Mouse (Mus musculus): ENCODE measurements at regions not wholly inside any gene's neighbourhood (a gene's known extent, or its start where the extent isn't known, plus 50 kb on each side); places are given as distances from the start of the nearest gene placed in this dataset.

DNA sequence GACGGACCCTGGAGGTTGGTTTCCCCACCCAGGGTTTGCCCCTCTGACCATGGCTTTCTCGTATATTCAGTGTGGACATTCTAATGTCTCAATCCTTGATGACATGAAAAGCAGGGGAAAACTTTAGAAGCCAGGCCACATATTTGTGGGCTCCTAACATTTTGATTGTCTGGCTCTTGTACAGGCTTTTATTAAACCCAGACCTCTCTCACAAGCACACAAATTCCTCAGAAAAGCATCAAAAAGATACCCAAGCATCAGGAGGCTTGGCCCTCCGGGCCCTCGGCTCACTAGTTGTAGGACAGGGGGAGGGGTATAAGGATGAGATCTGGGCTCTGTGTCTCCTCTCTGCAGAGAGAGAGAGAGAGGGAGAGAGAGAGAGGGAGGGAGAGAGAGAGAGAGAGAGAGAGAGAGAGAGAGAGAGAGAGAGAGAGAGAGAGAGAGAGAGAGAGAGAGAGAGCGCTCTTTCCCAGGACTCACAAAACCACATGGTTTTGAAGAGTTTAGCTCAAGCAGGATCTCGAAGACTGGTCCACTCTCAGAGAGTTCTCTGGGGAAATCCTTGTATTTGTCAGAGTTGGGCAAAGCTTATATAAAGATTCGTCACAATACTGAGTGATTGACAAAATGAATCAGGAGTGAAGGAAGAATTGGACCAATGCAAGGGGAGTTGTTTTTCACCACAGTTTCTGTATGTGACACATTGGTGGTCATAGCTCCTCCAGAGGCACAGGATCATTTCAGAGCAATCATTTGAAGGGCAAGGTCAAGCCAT, 167.2 kb upstream of the Cxcl12 start:
- no peak for DNase-seq (ENCODE audit: low spot score)

DNA sequence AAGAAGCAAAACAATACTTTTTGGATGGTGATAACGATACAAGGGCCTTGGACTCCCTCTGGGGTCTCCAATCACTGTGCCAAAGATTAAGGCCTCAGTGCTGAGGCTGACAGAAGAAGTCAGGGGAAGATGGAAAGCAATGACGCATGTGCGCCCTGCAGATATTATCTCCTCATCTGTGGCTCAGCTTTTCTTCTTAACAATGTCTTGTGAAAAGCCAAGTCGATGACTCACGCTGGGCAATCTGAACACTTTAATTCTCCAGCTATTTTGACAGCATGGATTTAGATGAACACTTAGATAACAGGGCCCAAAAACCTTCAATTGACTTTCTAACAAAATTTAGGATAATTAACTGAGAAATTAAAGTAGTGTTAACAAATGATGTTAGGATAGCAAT, 155.7 kb upstream of the Cxcl12 start:
- no peak for DNase-seq (ENCODE audit: low spot score)

DNA sequence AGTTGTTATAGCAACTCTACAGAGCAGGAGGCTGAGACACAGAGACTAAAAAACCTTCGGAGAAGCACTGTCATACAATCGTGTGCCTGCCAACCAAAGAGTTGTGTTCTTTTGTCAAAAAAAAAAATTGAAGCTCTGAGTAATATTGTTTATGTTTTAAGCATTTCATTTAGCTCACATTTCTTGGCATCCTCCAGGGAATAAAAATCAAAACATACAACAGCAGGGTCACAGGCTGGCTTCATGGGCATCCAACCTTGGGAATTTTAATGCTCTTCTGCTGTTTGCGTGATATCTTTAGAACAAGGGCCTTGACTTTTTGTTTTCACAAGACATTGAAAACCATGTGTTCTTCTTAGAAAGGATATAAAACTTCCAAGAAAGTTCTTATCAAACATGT, 152.9 kb upstream of the Cxcl12 start:
- no peak for DNase-seq (ENCODE audit: low spot score)

DNA sequence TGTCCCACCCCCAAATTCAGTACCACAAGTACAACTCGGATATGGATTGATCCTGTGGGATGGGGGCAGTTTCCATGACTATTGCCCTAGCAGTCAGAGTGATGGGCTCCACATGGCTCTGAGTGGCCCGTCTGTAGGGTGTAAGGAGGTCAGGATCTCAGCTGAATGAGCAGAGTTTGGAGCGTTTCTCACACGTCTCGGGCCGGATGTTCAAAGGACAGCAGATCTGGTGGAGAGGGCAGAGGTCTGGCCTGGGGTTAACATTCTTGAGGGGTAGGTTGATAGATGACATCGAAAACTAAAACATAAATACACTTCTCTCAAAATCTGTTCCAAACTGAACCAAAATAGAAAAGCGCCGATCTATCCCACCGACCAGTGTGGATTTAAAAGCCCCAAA, 146.5 kb upstream of the Cxcl12 start:
- no peak for DNase-seq (ENCODE audit: low spot score)

DNA sequence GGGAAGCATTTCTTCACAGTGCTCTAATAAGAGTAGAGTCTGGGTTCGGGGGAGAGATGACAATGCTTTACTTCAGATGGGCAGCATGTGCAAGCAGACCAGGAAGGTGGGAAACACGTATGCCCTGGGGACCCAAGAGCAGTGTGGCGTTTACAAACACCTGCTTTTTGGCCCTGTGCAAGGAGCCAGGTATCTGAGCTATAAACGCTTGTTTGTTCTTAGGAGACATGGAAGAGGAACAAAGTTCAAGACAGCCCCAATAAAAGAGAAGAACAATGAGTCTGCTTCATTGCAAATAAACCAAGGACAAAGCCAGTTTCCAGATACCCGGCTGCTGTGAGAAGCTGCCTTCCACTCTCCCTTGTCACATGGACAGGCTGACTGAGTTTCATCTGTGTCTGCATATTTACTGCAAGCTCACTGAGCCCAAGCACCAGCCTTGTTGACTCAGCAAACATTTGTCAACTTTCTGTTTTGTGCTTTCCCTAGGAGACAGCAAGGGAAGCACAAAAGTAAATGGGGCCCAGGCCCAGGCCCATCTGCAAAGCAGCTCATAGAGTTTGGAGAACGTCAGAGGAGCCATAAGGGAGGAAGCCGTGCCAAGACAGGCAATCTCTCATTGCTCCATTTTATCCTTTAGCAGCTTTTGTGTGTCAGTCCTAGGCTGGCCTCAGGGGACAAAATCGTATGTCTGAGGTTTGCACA, 136.1 kb upstream of the Cxcl12 start:
- no peak for DNase-seq (ENCODE audit: low spot score)

DNA sequence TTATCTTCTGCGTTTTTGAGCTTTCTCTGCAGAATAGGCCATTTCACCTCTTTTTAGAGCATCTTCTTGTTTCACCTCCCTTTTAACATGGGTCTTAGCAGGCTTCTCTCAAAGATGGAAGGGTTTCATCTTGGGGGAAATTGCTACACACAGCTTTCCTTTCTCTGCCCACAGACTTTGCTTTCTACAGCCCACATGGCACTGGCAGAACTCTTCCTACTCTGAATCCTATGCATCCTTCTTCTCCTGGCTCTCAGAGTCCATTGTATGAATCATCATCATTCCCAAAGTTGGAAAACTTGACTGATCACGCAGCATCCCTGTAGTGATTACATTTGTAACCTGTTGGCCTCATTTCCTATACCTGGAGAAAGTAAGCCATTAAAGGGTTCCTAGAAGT, 124.6 kb upstream of the Cxcl12 start:
- DNase-seq (ENCODE audit: low spot score), result no peak

DNA sequence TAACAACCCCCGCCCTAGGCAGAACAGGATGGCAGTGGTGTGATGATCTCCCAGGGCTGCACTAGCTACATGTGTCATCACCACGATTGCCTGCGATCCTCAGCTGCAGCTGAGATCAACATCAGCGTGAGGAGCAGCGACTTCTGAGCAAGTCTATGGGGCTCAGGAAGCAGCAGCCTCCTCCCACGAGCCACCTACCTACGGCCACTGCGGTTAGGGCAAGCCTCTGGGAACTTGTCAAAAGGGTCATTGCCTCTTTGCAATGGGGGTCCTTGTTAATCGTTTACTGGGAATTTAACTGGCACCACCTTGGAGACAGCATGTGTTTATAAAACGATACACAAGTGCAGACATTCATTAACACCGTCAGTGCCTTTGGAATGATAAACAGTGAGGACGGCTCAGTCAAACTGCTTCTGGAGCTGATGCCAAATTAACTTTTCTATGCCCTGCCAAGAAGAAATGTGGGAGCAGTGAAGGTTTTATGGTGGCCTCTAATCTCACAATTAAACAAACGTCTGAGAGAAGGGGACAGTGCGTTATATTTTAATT, 118.8 kb upstream of the Cxcl12 start:
- DNase-seq (ENCODE audit: low spot score), result no peak

DNA sequence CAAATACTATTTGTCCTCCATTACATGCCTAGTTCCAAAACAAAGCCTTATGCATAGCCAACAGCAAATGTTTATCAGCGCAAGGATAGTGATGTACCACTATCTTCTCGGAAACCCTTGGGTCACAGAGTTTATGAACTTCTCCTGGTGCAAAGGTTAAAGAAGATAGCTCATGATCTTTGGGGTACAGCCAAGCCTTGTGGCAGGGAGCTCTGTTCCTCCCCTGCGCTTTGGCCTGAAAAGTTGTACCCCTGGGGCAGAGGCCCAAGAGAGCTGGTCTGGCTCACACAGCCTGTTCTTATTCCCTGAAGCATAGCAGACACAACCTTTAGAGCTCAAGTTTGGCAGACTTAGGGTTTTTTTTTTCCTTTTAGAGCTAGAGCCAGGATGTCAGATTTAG, 107.6 kb upstream of the Cxcl12 start:
- DNase-seq (ENCODE audit: low spot score), result no peak

DNA sequence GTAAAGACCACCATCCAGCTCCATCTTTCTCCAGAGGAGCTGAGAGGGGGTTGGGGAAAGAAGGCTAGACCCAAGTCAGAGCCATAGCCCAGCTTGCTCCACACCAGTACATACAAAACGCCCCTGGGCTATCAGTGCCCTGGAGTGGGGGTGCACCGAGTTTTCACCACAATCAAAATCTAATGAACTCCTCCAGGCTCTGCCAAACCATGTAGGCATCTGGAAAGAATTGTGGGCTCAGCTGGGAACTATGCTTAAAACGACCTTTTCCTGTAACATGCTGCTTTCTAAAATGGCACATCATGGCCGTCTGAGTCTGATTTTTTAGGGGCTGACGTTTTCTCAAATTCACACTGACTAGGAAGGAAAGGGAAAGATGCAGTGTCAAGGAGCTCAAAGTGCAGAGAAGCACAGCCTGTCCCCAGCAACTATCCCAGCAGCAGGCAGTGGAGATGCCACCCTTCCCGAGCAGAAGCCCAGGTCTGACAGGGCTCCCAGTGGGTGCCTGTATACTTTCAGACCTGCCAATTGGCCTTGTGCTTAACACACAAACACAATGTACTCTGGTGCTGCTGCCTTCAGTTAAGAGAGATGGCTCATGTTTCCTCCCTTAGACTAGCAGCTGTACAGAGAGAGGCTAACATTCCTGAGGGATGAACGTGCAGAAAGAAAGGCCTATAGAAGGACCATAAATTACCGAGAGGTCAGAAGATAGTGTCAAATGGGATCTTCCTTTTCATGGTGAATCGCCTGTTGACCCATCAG, 100.6 kb upstream of the Cxcl12 start:
- no peak for DNase-seq (ENCODE audit: low spot score)

DNA sequence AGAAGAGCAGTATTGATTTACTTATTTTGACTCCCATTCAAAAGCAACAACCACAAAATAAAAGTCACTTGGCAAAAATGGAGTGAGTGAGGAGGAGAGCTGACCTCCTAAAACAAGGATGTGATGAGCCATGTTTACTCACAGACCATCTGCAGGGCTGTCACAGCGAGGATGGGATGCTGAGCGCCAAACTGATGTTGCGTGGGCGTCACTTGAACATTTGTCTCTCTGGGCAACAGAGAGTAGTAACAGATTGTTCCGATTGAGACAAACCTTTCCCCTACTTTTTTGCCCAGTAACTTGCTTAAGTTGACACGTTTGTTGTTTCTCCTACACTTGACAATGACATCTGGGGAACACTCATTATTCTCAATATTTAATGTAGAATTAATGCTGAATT, 97.0 kb upstream of the Cxcl12 start:
- DNase-seq (ENCODE audit: low spot score), result no peak

DNA sequence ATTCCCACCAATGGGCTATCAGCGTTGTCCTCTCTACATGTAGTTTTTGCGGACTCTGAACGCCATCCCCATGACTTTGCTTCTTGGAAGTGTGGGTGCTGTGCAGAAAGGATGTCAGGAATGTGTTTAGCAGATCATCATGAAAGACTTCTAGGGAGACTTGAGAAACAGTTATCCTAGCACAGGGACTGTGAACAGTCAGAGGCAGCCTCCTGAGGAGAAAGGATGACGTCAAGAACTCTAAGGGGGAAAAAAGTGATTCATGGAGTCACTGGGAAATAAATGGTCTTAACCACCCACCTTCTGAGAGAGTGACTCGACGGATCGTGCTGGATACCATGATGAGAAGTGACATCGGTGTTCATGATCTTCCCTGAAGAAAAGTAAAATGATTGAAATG, 96.5 kb upstream of the Cxcl12 start:
- DNase-seq (ENCODE audit: low spot score), result no peak

DNA sequence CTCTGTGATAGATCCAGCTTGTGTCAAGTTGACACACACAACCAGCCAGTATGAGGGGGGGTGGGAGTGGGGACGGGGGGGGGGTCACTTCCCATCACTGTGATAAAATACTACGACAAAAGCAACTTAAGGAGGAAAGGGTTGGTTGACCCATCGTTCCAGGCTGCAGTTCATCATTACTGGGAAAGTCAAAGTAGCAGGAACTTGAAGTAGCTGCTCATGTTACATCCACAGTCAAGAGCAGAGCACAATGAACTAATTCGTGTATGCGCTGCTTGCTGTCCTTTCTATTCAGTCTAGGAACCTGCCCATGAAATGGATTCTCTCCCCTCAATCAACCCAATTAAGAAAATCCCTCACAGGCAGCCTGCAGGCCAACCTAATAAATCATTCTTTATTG, 88.8 kb upstream of the Cxcl12 start:
- no peak for DNase-seq (ENCODE audit: low spot score)

DNA sequence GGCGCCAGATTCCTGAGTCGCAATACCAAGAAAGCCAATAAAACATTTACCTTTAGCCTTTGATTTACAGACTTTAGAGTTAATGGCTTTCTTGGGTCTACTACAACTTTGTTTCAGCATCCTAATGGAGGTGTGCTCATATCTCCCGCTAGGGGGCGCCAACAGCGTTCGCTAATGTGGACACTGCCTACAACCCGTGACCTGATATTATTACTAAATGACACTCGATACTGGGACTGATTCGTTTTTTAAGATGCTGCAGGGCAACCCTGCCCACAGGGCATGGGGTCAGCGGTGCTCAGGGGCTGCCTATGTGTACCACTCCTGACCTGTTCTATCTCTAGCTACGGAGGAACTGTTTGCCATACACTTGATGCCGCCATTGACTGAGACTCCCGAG, 87.4 kb upstream of the Cxcl12 start:
- DNase-seq (ENCODE audit: low spot score), result peak; percentile 57

DNA sequence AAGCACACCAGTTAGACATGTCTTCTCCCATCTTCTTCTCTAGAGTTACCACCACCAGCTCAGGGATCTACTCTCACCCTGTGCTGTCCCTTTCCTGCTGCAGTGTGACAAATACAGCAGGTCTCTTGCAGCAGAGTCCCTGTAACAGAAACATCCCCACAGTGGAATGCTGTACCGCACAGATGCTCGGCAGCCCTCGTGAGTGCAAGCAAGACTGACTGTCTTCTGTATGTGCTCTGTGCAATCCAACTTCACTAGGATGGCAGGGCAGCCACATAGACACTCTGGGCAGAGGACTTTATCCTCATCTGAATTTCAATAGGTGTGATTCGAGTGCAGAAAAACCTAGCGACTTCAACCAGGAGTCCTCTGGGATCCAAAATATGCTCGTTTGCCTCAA, 84.1 kb upstream of the Cxcl12 start:
- no peak for DNase-seq (ENCODE audit: low spot score)

DNA sequence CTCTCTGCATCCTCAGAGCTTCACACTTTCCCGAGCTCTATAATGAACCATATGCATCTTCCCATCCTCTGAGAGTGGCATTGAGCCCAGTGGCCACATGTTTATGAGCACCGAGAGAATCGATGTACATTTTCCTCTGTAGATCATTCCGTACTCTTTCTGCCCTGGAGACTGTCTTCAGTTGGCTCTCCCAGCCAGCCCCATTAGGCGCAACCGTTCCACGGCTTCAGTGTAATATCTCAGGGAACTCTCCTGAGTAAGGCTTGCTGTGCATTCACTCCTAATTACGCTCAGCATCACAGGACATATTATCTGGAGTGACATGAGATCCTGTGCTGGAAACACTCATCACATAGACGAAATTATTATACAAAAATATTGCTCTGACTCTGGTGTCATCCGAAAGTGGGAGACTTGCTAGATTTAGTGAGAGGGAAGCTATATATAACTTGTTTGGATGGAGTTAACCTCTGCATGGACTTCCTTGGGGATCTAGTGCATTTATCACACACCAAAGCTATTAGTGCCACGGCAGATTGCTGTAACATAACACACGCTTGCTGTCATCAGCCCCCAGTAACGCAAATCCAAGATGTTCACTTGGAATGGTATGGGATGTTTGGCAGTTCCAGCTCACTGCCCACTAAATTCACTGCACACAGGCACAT, 83.4 kb upstream of the Cxcl12 start:
- DNase-seq (ENCODE audit: low spot score), result no peak

DNA sequence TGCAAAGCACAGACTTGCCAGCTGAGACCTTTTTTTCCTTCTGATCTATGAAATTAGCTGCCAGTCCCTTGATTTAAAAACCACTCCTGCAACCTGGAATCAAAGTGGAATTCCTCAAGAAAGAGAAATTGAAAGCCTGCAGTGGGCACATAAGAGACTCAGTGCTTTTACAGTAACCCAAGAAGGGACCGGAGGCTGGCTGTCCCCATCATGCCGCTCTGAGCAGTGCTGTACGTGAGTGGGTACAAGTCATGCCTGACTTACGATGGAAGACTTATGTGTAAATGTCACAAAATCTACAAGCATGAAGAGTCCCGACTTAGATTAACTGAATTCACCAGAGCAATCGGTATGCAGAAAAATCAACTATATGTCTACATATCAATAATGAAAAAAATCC, 73.6 kb upstream of the Cxcl12 start:
- DNase-seq (ENCODE audit: low spot score), result no peak

DNA sequence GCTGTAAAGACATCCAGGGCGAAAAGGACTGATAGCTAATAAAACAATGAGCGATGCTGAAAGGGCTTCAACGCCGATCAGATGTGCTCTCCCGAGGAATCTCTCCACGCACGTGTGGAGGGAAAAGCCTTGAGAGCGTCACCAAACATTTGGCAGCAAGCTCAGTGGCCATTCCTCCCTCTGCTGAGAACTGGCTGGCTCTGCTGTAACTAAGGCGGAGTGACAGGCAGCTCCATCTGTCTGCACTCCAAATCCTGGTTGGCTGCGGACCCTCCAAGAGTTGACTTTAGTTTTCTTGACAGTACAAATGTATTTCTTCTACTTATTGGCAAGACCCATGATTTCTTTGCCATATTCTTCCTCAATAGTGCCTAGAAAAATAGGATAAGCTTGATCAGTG, 68.5 kb upstream of the Cxcl12 start:
- no peak for DNase-seq (ENCODE audit: low spot score)

DNA sequence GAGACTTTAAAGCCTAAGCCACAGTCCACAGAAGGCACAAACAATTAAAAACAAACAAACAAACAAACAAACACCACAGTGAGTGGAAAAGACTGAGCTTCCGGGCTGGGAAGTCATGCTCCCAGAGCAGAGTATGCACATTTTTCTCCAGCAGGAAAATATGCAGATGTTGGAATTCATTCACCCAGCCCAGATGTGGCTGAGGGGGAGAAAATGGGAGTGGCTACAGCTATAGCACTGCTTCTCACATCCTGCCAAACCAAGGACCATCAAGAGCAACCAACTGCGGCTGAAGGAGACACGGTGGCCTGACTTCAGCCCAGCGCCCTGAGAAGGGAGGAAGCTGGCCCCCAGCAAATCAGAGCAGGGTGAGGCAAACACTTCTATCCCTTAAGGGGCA, 65.6 kb upstream of the Cxcl12 start:
- no peak for DNase-seq (ENCODE audit: low spot score)

DNA sequence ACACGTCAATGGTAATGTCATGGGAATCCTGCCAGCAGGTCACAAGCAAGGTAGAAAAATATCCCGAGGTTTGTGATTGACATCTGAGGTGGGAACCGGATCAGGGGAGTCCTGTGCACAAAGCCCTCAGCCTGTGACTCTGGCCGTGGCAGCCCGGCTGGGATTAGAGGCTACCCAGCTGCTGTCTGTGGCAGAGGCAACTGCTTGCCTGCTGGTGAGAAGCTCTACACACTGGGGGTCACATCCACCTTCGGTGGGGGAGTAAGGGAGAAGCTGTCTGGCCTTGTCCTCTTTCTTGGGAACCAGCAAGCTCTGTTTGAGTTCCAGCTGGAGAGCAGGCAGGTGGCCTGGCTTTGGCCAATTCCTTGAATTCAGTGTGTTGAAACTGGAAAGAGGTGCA, 64.3 kb upstream of the Cxcl12 start:
- no peak for DNase-seq (ENCODE audit: low spot score)

DNA sequence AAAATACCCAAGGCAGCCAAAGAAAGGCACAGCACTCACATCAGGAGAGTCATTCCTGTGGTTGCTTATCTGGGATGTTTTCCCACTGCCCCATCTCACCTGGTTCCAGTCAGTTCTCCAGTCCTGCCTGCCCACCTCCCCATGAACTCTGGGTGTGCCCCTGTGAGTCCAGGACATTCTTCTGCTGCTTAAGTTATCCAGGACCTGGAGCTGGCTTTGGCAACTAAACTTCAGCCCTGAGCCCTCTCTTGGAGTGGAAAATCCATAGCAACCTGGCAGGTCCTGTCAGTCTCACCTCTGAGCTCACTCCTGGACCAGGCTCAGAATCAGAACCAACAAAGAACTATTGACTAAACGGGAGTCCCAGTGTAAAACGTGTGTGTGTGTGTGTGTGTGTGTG, 63.9 kb upstream of the Cxcl12 start:
- no peak for DNase-seq (ENCODE audit: low spot score)

DNA sequence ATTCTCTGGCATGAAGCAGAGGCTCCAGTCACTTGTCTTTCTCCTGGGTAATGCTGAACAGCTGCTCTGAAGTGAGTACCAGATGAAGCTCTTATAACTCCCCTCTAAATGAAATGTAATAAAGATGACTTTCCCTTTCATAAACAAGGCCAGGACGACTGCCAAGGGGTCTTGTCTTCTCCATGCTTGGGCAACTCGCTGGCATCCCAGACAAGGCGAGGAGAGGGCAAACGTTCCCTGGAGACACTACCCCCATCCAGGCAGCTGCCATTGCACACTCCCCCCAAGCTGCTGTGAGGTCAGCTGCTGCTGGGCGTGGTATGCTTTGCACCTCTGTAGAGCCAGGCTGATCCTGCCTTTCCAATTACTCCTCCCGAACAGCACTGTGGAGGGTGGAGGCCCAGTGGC, 63.1 kb upstream of the Cxcl12 start:
- no peak for DNase-seq (ENCODE audit: low spot score)

DNA sequence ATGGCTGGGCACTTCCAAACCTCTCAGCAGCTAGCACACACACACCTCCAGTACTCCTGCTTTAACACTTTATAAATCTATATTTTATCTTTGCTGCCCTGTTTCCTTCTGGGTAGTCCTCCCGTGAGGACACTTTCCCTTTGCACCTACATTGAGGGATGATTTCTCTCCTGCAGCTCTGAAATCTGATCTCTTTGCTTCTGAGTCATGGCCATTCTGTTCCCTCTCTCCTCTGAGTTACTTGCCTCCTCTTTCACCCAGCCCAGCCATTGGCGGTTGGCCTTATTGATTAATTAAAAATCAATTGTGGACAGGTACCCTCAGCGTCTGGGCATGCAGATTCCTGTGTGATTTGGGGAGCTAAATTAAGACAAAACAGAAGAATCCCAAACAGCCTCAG, 58.0 kb upstream of the Cxcl12 start:
- DNase-seq (ENCODE audit: low spot score), result no peak
